Mouse (Mus musculus): ENCODE results near the gene 5730480H06Rik. TPM values are rescaled to one million over a fixed set of nuclear protein-coding genes. Genes with fewer than 3 reads are reported as not detected.

Gene 5730480H06Rik
- polyA plus RNA-seq, 1 experiment from 2014 or later = 19.7 TPM

DNA sequence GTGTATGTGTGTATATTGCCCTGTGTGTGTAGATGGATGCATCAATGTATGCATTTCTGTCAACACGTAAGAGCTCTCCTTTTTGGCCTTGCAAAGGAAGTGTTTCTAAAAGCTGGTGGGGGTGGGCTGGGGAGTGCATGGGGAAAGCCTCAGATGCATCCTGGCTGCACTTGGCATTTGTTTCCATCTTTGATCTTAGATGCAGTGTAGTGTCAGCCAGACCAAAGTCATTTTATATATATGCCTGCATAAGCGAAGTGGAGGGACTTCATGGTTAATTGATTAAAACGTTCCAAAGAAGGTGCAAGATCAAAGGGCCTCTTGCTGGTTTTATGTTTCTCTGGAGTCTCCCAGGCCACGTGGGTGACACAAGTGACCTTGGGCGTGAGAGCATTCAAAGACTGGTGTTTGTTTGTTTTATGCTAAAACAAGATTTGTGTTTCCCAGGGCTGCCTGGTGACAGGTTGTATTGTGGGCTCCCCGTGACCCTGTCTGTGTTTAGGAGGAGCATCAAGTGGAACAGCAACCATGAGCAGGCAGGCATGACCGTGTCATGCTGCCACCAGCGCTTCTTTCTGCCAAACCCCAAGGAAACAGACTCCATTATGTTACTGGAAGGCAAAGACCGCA is 6.2 kb downstream of the 5730480H06Rik start:
- 44% methylated on average over 9 of the region's 9 CpGs for WGBS
- no peak for ATAC-seq (ENCODE audit: insufficient read depth, low FRiP score)
- H3K9ac ChIP-seq (ENCODE audit: low read length) = no peak overlapping the region
- no peak overlapping the region for H3K4me2 ChIP-seq (ENCODE audit: low read depth, low read length)
- no peak overlapping the region for H3K4me3 ChIP-seq (replicated peaks; ENCODE audit: low read length)
- no peaks in the 10 kb centered on the region for H3K4me1 ChIP-seq (ENCODE audit: control insufficient read depth, insufficient read depth, low read length)
- no peaks in the 10 kb centered on the region for H3K27me3 ChIP-seq (ENCODE audit: control insufficient read depth, insufficient read depth, low read length)
- no peak overlapping the region for H3K27ac ChIP-seq (ENCODE audit: low read length)
- H3K9me3 ChIP-seq (replicated peaks; ENCODE audit: control insufficient read depth, low read length) = no peaks in the 10 kb centered on the region
- H3K36me3 ChIP-seq (ENCODE audit: control insufficient read depth, insufficient read depth, low read length) = no peaks in the 10 kb centered on the region

DNA sequence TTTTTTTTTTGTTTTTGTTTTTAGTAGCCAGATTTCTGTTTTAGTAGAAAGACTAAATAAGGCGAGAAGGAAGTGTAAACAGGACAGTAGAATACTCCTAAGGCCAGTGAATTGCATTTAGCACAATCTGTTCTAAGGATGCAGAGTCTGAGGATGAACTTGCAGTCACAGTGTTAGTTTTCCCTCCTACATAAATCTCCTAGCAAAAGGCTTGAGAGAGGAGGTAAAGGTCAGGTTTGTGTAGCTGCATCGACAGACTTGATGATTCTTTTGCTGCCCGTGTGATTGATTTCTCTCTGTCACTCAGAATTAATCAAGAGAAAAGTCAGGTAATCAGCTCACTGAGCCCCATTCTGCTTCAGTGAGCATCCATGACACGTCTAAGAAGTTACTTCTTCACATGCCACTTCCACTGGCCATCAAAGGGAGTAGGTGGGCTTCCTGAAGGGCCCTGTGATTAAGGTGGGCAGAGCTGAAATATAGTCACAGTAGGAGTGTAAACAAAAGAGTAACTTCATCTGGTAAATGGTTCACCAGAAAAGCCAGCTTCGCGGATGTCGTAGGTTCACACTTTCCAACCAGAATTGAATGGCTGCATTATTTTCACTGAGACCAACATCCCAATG is 13.2 kb downstream of the 5730480H06Rik start:
- no peaks in the 10 kb centered on the region for H3K27me3 ChIP-seq (ENCODE audit: control insufficient read depth, insufficient read depth, low read length)
- WGBS = 40% methylated on average over 7 of the region's 7 CpGs
- no peaks in the 10 kb centered on the region for H3K36me3 ChIP-seq (ENCODE audit: control insufficient read depth, insufficient read depth, low read length)
- H3K4me3 ChIP-seq (replicated peaks; ENCODE audit: low read length) = no peak overlapping the region
- no peak overlapping the region for H3K9ac ChIP-seq (ENCODE audit: low read length)
- no peak overlapping the region for H3K27ac ChIP-seq (ENCODE audit: low read length)
- no peak overlapping the region for H3K4me2 ChIP-seq (ENCODE audit: low read depth, low read length)
- no peaks in the 10 kb centered on the region for H3K9me3 ChIP-seq (replicated peaks; ENCODE audit: control insufficient read depth, low read length)
- H3K4me1 ChIP-seq (ENCODE audit: control insufficient read depth, insufficient read depth, low read length) = no peaks in the 10 kb centered on the region
- ATAC-seq (ENCODE audit: insufficient read depth, low FRiP score) = no peak

DNA sequence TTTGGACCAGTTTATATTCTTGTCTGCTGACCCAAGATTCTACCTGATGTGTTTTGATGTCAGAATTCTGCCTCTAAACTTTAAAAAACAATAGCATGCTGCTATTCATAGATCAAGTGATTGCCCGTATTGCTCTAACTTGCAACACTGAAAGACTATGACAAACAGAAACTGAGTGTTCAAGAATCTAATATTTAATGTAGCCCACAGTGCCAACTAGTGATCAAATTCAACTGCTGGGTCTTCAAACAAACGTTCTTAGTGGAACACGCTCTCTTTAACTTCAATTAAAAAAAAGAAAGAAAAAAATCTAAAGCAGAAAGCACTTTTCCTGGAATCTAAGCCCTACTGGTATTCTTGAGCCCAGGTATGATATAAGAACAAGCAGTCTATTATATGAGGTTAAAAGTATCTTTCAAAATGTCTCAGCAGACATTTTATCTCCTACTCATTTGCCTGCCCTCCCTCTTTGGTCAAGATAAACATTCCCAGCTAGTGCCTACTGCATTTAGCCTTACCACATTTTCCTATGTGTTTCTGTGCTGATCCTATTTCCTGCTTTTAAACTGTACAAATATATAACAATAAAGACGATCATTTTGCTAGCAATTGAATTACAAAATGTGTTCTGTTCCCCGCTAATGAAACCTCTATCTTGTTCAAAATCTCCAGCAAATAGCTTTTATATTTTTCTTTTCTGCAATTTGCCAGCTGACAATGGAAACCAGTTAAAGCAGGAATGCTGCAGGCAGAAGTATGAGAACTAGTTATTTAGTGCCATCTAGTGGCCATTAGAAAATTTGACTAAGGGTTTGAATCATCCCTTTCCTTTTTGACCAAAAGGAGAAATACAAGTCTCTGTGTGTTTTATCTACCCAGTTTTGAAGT is 17.6 kb downstream of the 5730480H06Rik start:
- Histone ChIP-seq H3K27me3 (ENCODE audit: control insufficient read depth, insufficient read depth, low read length) (no peaks in the 10 kb centered on the region), H3K4me1 (ENCODE audit: control insufficient read depth, insufficient read depth, low read length) (no peaks in the 10 kb centered on the region), H3K9ac (ENCODE audit: low read length) (no peak overlapping the region), H3K36me3 (ENCODE audit: control insufficient read depth, insufficient read depth, low read length) (no peaks in the 10 kb centered on the region), H3K4me2 (ENCODE audit: low read depth, low read length) (no peak overlapping the region), H3K9me3 (replicated peaks; ENCODE audit: control insufficient read depth, low read length) (no peaks in the 10 kb centered on the region), H3K27ac (ENCODE audit: low read length) (no peak overlapping the region), H3K4me3 (replicated peaks; ENCODE audit: low read length) (no peak overlapping the region)
- no peak for ATAC-seq (ENCODE audit: insufficient read depth, low FRiP score)
- WGBS = 32% methylated on average over 5 of the region's 5 CpGs

DNA sequence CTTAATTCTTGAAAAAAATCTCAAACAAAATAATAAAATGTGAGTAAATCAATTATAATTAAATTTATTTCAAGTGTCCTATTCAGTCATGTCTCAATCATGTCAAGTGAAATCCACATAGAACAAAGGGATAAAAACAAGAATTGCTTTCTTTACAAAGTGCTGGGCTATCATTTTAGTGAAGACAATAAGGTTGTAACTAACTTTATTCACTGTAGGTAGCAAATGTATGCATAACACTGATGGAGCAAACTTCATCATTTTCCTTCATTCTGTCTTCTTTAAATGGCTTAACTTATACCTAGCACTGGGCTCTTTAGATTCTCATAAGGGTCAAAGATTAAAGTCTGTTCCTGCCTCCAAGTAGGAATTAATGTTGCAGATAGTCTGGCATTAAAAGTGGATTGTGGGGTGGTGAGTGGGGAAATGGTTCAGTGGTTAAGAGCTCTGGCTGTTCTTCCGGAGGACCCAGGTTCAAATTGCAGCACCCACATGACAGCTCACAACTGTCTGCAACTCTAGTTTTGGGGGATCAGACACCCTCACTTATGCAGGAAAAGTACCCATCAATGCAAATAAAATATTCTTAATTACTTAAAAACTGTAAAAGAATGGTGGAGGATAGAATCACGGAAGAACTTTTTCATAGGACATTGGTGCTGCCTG is 18.4 kb downstream of the 5730480H06Rik start:
- no peak overlapping the region for H3K27ac ChIP-seq (ENCODE audit: low read length)
- WGBS = 93% methylated on average over 2 of the region's 2 CpGs
- no peak for ATAC-seq (ENCODE audit: insufficient read depth, low FRiP score)
- H3K4me1 ChIP-seq (ENCODE audit: control insufficient read depth, insufficient read depth, low read length) = no peaks in the 10 kb centered on the region
- no peaks in the 10 kb centered on the region for H3K27me3 ChIP-seq (ENCODE audit: control insufficient read depth, insufficient read depth, low read length)
- H3K9me3 ChIP-seq (replicated peaks; ENCODE audit: control insufficient read depth, low read length) = no peaks in the 10 kb centered on the region
- H3K4me3 ChIP-seq (replicated peaks; ENCODE audit: low read length) = no peak overlapping the region
- H3K36me3 ChIP-seq (ENCODE audit: control insufficient read depth, insufficient read depth, low read length) = no peaks in the 10 kb centered on the region
- H3K9ac ChIP-seq (ENCODE audit: low read length) = no peak overlapping the region
- no peak overlapping the region for H3K4me2 ChIP-seq (ENCODE audit: low read depth, low read length)

DNA sequence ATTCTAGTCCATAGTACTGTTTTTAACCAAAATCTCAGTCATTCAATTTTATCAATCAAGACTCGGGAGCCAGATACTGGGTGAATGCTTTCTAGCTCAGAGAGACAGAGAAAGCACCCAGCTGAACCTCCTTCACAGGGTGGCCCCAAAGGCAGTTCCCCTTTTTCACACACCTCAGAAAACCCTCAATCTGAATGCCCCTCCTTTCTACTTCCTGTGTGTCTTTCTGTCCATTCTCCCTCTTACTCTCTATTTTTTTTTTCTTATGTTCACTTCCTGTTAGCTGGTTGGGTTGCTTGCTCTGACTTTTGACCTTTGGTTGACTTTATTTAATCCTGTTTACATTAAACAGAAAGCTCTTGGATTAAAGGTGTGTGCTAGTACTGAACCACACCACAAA is 21.6 kb downstream of the 5730480H06Rik start:
- Histone ChIP-seq H3K4me2 (ENCODE audit: low read depth, low read length) (no peak overlapping the region), H3K9ac (ENCODE audit: low read length) (no peak overlapping the region), H3K9me3 (replicated peaks; ENCODE audit: control insufficient read depth, low read length) (no peaks in the 10 kb centered on the region), H3K4me1 (ENCODE audit: control insufficient read depth, insufficient read depth, low read length) (no peaks in the 10 kb centered on the region), H3K27ac (ENCODE audit: low read length) (no peak overlapping the region), H3K4me3 (replicated peaks; ENCODE audit: low read length) (no peak overlapping the region), H3K36me3 (ENCODE audit: control insufficient read depth, insufficient read depth, low read length) (no peaks in the 10 kb centered on the region), H3K27me3 (ENCODE audit: control insufficient read depth, insufficient read depth, low read length) (no peaks in the 10 kb centered on the region)
- no peak for ATAC-seq (ENCODE audit: insufficient read depth, low FRiP score)
- 93% methylated on average over 1 of the region's 1 CpGs for WGBS

DNA sequence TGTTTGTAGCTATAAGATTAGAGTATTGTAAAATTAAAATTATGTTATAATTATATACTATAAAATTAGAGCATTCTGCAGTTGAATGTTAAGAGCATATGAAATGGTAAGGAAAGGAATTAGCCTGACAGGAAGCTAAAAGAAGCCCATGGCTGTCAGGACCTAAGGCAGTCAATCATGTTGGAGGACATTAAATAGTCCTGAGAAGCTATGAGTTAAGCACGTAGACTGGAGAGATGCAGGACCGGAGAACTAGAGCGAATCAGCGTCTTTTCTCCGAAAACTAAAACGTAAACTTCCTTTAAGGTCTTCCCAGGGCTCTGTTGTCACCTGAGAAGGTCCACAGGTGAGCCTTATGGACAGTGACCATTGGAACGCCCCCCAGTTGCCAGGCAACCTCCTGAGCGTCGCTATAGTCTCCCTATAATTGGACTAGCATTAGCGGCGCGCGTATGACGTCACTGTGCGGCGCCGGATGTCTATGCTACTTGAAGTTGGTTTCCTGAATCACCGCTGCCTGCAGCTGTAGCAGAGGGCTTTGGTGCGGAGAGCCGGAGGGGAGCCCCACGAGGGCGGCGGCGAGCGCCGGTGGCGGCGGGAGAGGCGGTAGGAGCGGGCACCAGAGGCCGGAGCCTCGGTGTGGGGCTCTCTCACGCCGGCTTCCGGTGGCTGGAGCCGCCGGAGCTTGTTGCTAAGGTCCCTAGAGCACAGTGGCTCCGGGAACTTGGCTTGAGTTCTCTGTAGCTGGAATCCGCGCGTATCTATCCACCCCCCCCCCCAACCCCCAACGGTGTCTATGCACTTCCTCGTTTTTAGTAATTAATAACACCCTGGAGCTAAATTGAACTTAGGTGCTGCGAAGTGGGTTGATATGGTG is 44.4 kb downstream of the 5730480H06Rik start:
- ATAC-seq (ENCODE audit: insufficient read depth, low FRiP score) = peak; percentile 100
- Histone ChIP-seq H3K9me3 (replicated peaks; ENCODE audit: control insufficient read depth, low read length) (no peaks in the 10 kb centered on the region), H3K36me3 (ENCODE audit: control insufficient read depth, insufficient read depth, low read length) (0 out of 2 replicates have a peak, but pooled peaks cover 9% of the 10 kb centered on the region), H3K4me1 (ENCODE audit: control insufficient read depth, insufficient read depth, low read length) (peaks cover 4% of the 10 kb centered on the region), H3K4me2 (ENCODE audit: low read depth, low read length) (peak overlapping the region; percentile 81), H3K27me3 (ENCODE audit: control insufficient read depth, insufficient read depth, low read length) (no peaks in the 10 kb centered on the region), H3K9ac (ENCODE audit: low read length) (peak overlapping the region; percentile 94), H3K4me3 (replicated peaks; ENCODE audit: low read length) (peak overlapping the region; percentile 99), H3K27ac (ENCODE audit: low read length) (peak overlapping the region; percentile 69; the same call in 1 of the 2 replicates)
- WGBS = under 1% methylated on average over 44 of the region's 44 CpGs

DNA sequence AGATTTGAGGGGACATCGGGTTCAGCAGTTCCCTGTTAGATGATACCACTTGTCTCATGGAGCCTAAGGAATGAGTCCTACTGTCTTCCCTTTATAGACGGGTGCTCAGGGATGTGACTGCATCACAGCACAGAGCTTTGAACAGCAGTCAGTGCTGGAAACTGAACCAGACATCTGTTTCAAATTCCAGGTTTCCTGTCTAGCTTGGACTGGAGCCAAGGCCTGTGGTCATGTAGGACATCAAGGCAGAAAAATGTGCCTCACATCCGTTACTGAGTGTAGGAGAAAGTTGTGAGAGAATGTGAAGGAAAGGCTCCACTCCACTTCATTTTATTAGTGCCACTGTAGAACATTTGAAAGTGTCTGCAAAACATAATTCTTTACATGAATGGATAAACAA is 74.7 kb downstream of the 5730480H06Rik start:
- Histone ChIP-seq H3K36me3 (ENCODE audit: control insufficient read depth, insufficient read depth, low read length) (no peaks in the 10 kb centered on the region), H3K4me3 (replicated peaks; ENCODE audit: low read length) (no peak overlapping the region), H3K27me3 (ENCODE audit: control insufficient read depth, insufficient read depth, low read length) (no peaks in the 10 kb centered on the region), H3K27ac (ENCODE audit: low read length) (no peak overlapping the region), H3K9me3 (replicated peaks; ENCODE audit: control insufficient read depth, low read length) (no peaks in the 10 kb centered on the region), H3K4me2 (ENCODE audit: low read depth, low read length) (no peak overlapping the region), H3K9ac (ENCODE audit: low read length) (no peak overlapping the region), H3K4me1 (ENCODE audit: control insufficient read depth, insufficient read depth, low read length) (no peaks in the 10 kb centered on the region)
- ATAC-seq (ENCODE audit: insufficient read depth, low FRiP score) = no peak
- 67% methylated on average over 3 of the region's 3 CpGs for WGBS

DNA sequence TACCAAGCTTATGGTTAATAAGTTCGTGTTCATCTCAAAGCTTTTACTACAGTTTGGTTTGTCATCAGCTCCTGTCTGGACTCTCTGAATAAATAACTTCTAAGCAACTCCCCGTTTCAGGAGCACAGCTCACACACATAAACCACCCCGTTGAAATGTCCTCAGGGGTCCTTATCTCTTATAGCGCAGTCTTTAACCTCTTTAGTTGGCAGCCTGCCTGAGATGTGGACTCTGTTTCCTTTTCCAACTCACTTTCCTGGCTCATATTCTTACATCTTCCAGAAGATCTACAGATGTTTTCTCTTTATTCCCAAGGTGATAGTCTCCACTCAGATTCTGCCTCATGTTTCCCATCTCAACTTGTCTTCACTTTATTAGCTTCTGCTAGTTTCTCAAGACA is 80.5 kb downstream of the 5730480H06Rik start:
- Histone ChIP-seq H3K9ac (ENCODE audit: low read length) (no peak overlapping the region), H3K4me3 (replicated peaks; ENCODE audit: low read length) (no peak overlapping the region), H3K27ac (ENCODE audit: low read length) (no peak overlapping the region), H3K27me3 (ENCODE audit: control insufficient read depth, insufficient read depth, low read length) (no peaks in the 10 kb centered on the region), H3K36me3 (ENCODE audit: control insufficient read depth, insufficient read depth, low read length) (no peaks in the 10 kb centered on the region), H3K9me3 (replicated peaks; ENCODE audit: control insufficient read depth, low read length) (no peaks in the 10 kb centered on the region), H3K4me2 (ENCODE audit: low read depth, low read length) (no peak overlapping the region), H3K4me1 (ENCODE audit: control insufficient read depth, insufficient read depth, low read length) (no peaks in the 10 kb centered on the region)
- WGBS = 62% methylated on average over 4 of the region's 4 CpGs
- ATAC-seq (ENCODE audit: insufficient read depth, low FRiP score) = no peak
